Mouse (Mus musculus) R1 (cell line): ENCODE measurements around the gene Lce1d.

Experiments used
- DNase-seq: peaks from one replicate; pipeline ENCODE4 v3.0.0-alpha.2; 2018; ENCODE audit warnings: low read depth, low spot score

The Lce1d gene

DNA sequence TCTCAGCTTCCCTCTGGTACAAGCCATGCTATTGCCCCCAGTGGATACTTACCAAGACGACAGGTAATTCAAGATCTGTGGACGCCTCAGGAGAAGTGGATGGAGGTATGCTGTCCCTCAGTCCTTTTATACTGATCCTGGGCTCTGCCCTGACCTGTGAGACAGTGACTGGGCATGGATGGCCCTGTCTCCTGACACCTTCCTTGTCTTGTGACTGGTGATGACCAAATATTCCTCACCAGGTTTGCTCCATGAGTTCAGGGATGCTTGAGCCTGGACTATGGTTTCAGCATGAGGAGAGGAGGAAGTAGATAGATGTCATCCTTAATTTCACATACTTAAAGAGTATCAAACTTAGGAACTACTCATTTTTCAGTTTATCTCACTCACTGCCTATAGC, at the start of gene Lce1d:
Gene Lce1d, minus strand, starts transcription at position 101 of the 400 bp plus-strand sequence.
- no peak for DNase-seq

DNA sequence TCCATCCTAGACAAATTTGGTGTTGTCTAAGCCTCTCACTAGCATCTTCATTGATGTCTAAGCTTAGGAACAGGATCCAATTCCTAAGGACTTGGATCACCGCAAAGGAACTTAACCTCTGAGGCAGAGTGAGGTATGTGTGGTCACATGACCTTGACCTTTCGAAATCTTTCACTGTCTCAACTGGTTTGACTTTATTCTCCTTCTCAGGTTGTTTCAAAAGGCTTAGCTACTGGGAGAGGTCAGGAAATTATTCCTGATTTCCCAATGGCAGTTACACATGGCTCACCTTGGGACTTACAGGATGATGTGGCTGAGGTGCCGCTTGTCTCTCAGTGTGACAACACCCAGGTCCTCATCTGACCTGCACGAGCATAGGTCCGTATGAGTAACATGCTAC, 35.6 kb upstream of the Lce1d start:
- peak; percentile 43 for DNase-seq

DNA sequence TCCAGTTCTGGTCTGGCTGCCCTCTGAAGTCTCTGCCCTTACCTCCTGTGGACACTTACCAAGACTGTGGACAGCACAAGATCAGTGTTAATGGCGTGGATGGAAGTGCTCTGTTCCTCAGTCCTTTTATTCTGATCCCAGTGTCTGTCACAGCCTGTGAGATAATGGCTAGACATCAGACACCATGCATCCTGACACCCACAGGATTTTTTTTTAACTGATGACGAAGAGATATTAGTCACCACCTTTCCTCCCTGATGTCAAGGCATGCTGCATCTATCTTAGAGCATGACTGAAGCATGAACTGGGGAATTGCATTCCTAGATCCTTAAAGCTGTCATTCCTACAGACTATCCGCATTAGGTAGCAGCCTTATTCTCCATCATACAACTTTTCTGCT, 33.2 kb upstream of the Lce1d start, which contains the start of gene Lce1f:
Gene Lce1f, minus strand, starts transcription at position 101 of the 400 bp plus-strand sequence.
- DNase-seq: no peak

DNA sequence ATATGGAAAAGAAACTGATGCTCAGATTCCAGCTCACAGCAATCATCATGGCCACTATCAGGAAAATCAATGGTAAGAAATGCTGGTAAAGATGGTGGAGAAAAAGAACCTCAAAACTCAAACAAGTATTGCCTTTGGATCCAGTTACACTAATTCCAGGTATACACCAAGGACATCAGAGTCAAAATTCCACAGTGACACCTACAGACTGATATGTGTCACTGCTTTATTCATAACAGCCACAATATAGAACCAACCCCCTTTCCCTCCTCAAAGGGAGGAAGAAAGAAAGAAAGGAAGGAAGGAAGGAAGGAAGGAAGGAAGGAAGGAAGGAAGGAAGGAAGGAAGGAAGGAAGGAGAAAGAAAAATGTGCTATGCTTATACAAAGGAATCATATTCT, 28.1 kb upstream of the Lce1d start:
- peak; percentile 6 for DNase-seq

DNA sequence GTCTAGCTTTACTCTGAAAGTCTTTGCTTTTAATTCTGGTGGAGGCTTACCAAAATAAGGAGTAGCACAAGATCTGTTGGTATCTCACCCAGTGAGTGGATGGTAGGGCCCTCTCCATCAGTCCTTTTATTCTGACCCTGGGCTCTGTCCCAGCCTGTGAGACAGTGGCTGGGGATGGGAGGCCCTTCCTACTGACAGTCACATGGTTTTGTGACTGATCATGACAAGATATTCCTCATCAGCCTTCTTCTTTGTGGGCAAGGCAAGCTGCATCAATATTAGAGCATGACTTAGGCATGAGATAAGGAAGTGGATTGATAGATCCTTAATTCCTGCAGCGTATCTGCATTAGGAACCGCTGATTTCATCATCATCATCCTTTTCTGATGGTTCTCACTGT, 22.0 kb upstream of the Lce1d start, which contains the start of gene Lce1e:
Gene Lce1e, minus strand, starts transcription at position 101 of the 400 bp plus-strand sequence.
- no peak for DNase-seq

DNA sequence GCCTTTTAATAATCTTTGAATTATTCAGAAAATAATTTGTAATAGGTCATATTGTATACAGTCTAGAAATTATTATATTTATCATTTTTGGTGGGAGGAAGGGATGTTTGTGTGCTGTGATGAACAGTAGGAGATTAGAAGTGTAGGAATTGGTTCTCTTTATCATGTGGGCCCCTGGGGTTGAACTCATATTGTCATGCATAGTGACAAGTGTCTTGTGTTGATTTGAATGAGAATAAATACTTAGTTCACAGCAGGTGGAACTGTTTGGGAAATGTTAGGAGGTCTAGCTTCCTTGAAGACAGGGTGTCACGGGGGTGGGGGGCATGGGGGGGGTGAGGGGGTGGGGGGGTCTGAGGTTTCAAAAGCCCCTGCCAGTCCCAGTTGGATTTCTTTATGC, 7.6 kb upstream of the Lce1d start:
- DNase-seq: peak; percentile 80

DNA sequence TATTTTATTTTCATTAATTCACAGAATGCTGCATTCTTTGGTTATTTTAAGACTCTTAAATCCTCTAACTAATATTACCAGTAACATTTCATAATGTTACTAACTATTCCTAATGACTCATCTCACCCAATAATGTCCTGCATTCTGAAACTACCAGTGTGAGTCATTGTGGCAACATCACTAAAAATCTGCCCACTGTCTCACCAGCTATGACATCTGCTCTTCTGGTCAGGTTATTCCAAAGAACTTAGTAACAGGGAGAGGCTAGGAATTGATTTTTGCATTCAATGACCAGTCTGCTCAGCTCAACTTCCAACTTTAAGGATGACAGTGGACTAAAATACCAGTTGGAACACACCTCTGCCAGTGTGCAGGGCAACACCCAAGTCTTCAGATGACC, 4.7 kb upstream of the Lce1d start:
- DNase-seq: no peak

DNA sequence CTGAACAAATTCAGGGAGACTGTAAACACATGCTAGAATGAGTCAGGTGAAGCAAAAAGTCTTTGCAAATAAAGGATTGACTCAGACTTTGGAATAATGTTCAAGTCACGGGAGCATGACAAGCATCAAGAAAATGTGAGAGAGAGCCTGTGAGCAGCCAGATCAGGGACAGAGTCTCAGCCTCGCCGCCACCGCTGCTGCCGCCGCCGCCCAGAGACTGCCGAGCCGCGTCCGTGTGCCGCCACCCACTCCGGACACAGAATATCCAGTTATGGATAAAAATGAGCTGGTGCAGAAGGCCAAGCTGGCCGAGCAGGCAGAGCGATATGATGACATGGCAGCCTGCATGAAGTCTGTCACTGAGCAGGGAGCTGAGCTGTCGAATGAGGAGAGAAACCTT, 2.1 kb upstream of the Lce1d start:
- peak; percentile 18 for DNase-seq

DNA sequence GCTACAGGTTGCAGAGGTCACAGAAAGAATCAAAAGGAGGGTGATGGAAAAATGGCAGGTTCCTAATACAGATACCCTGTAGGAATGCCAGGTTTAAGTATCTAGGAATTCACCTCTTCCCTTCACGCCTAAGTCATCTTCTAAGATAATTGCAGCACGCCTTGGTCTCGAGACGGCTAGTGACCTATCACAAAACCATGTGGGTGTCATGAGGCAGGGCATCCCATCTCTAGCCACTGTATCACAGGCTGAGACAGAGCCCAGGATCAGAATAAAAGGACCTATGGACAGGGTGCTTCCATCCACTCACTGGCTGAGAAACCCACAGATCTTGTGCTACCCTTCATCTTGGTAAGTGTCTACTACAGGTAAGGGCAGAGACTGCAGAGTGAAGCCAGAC, 8.1 kb downstream of the Lce1d start, which contains the start of gene Lce1c:
Gene Lce1c, plus strand, starts transcription at position 301 of the 400 bp plus-strand sequence.
- DNase-seq: no peak

DNA sequence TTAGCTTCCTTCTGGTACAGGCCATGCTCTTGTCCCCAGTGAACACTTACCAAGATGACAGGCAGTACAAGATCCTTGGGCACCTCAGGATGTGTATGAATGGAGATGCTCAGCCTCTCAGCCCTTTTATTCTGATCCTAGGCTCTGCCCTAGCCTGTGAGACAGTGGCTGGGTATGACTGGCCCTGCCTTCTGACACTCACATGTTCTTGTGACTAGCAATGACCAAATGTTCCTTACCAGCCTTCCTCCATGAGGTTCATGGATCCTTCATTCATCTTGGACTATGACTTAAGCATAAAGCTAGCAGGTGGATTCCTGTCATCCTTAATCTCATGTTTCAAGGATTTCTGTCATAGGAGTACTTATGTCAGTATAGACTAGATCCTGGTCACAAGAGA, 16.8 kb downstream of the Lce1d start, which contains the start of gene Lce1a2:
Gene Lce1a2, minus strand, starts transcription at position 101 of the 400 bp plus-strand sequence.
- no peak for DNase-seq

DNA sequence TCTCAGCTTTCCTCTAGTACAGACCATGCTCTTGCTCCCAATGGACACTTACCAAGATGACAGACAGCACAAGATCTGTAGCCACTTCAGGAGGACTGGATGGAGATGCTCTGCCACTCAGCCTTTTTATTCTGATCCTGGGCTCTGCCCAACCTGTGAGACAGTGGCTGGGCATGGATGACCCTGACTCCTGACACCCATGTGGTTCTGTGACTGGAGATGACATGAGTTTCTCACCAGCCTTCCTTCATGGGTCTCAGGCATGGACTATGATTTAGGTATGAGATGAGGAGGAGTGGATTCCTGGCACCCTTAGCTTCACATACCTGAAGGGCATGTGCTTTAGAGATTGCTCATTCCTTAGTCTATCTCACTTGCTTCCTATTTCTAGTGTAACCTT, 30.2 kb downstream of the Lce1d start, which contains the start of gene Lce1b:
Gene Lce1b, minus strand, starts transcription at position 101 of the 400 bp plus-strand sequence.
- DNase-seq: no peak

DNA sequence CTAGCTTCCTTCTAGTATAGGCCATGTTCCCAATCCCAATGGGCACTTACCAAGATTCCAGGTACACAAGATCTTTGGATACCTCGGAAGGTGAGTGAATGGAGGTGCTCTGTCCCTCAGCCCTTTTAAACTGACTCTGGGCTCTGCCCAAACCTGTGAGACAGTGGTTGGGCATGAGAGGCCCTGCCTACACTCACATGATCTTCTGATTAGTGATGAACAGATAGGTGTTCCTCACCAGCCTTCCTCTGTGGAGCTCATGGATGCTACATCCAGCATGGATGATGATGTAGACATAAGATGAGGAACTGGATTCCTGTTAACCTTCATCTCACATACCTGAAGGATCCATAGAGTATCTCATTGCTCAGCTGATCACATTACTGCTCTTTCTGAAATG, 38.8 kb downstream of the Lce1d start, which contains the start of gene Lce1a1:
Gene Lce1a1, minus strand, starts transcription at position 101 of the 400 bp plus-strand sequence.
- no peak for DNase-seq

DNA sequence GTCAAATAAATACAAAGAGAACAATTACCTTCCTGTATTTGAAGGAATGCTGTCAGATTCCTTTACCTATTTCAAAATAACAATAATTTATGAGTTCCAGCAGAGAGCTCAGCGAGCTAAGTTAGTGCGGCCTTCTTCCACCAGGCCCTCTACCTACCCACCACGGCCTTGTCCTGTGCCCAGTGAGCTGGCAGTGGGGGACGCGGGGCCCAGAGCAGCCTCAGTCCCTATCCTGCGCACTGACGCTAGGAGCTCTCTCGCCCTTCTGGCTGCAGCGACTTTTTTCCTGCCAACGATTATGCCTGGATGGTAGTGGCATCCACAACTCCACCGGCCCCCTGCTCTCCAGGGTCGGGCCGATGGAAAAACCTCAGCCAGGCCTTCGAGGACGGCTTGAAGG, 47.2 kb downstream of the Lce1d start:
- no peak for DNase-seq

DNA sequence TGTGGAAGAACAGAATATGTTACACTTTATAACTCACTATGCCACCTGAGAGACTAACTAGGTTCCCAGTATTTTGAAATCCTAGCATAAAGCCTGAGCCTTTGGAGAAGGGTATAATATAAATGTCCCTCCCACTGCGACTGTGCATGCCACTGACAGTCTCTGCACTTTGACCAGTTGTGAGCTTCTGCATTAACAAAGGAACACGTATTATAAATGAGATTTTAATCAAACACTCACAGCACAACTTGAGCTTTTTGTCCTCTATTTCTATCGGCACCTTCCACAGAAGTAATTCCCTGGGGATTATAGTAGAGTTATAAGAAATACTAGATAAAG, 48.4 kb downstream of the Lce1d start:
- DNase-seq: no peak

DNA sequence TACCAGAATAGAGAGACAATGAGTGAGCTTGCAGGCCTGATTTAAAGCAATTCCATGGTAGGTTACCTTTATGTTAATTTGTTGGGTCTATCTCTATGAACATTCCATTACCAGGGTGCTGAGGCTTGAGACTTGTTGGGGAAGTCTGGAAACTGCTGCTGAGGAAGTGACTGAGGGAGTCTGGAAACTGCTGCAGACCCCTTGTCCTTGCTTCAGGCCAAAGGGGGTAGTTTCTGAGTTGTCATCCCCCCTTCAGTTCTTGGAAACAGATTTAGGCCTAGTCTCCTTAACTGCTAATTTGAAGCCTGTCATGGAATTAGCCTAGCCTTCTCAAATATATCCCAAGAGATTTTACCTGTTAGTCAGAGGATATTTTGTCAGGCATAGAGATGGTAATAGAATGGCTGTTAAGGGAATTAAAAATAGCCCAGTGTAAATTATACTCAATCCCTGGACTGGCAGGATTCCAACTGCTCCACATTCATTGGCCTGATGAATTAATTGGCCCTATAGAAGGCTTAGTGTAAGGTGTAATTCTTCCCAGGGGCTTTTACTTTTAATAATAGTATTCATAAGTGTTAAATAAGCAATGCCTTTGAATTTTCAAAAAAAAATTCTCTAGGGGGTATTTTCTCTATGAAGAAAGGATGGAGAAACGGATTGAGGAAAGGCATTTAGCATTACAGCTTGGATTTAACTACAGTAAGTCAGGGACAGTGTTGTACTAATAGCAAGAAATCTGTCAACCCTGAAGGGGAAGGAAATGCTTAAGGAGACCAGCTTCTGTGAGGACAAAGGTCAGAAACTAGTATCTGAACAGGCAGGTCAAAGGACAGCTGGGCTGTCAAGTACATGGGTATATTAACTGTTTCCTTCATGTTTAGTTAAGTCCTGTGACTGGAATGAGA, 49.0 kb downstream of the Lce1d start:
- no peak for DNase-seq
